Mouse (Mus musculus): ENCODE results near the gene Kif13a. TPM values are rescaled to one million over a fixed set of nuclear protein-coding genes. Genes with fewer than 3 reads are reported as not detected.

Gene Kif13a
- polyA plus RNA-seq, 1 experiment = 17.4 TPM

GRCm38 (mm10) chr13:46886497-46887261 lies 43.0 kb downstream of the Kif13a start:
- TF ChIP-seq POLR2A (IDR thresholded peaks at IDR 0.05; ENCODE audit: low read depth, low read length) = no peak
- TF ChIP-seq CTCF (conservative IDR thresholded peaks at IDR 0.05; ENCODE audit: insufficient read depth, insufficient read length, low read depth, low read length) = no peak

GRCm38 (mm10) chr13:46885759-46886060 lies 44.0 kb downstream of the Kif13a start:
- H3K27ac ChIP-seq (ENCODE audit: insufficient read depth, low read depth, low read length) = no peak overlapping the region
- H3K27me3 ChIP-seq (replicated peaks; ENCODE audit: control insufficient read depth, insufficient read depth, low read length) = no peaks in the 10 kb centered on the region
- TF ChIP-seq CTCF (conservative IDR thresholded peaks at IDR 0.05; ENCODE audit: insufficient read depth, insufficient read length, low read depth, low read length) (no peak), POLR2A (IDR thresholded peaks at IDR 0.05; ENCODE audit: low read depth, low read length) (no peak)
- H3K36me3 ChIP-seq (ENCODE audit: control insufficient read depth, insufficient read depth, low read length) = no peaks in the 10 kb centered on the region
- H3K4me3 ChIP-seq (ENCODE audit: insufficient read depth, low read depth, low read length) = no peak overlapping the region
- DNase-seq = no peak
- H3K4me1 ChIP-seq (ENCODE audit: control insufficient read depth, insufficient read depth, low read length) = no peaks in the 10 kb centered on the region
- 48% methylated on average over 5 of the region's 5 CpGs for WGBS

More at GRCm38 (mm10) chr13:46886497-46887261, 43.0 kb downstream of the Kif13a start:
- no peaks in the 10 kb centered on the region for H3K36me3 ChIP-seq (ENCODE audit: control insufficient read depth, insufficient read depth, low read length)
- H3K4me3 ChIP-seq (ENCODE audit: insufficient read depth, low read depth, low read length) = no peak overlapping the region
- DNase-seq = no peak
- WGBS = 92% methylated on average over 10 of the region's 10 CpGs
- no peak overlapping the region for H3K27ac ChIP-seq (ENCODE audit: insufficient read depth, low read depth, low read length)
- no peaks in the 10 kb centered on the region for H3K27me3 ChIP-seq (replicated peaks; ENCODE audit: control insufficient read depth, insufficient read depth, low read length)
- H3K4me1 ChIP-seq (ENCODE audit: control insufficient read depth, insufficient read depth, low read length) = no peaks in the 10 kb centered on the region

GRCm38 (mm10) chr13:46884898-46885758 lies 44.5 kb downstream of the Kif13a start:
- H3K4me1 ChIP-seq (ENCODE audit: control insufficient read depth, insufficient read depth, low read length) = no peaks in the 10 kb centered on the region
- no peak overlapping the region for H3K4me3 ChIP-seq (ENCODE audit: insufficient read depth, low read depth, low read length)
- no peaks in the 10 kb centered on the region for H3K27me3 ChIP-seq (replicated peaks; ENCODE audit: control insufficient read depth, insufficient read depth, low read length)
- no peak overlapping the region for H3K27ac ChIP-seq (ENCODE audit: insufficient read depth, low read depth, low read length)
- no peaks in the 10 kb centered on the region for H3K36me3 ChIP-seq (ENCODE audit: control insufficient read depth, insufficient read depth, low read length)
- WGBS = 39% methylated on average over 26 of the region's 26 CpGs
- DNase-seq = peak; percentile 26
- no peak for TF ChIP-seq POLR2A (IDR thresholded peaks at IDR 0.05; ENCODE audit: low read depth, low read length)
- TF ChIP-seq CTCF (conservative IDR thresholded peaks at IDR 0.05; ENCODE audit: insufficient read depth, insufficient read length, low read depth, low read length) = no peak

GRCm38 (mm10) chr13:46883976-46884375 lies 45.7 kb downstream of the Kif13a start:
- H3K27me3 ChIP-seq (replicated peaks; ENCODE audit: control insufficient read depth, insufficient read depth, low read length) = no peaks in the 10 kb centered on the region
- H3K4me3 ChIP-seq (ENCODE audit: insufficient read depth, low read depth, low read length) = no peak overlapping the region
- H3K27ac ChIP-seq (ENCODE audit: insufficient read depth, low read depth, low read length) = 0 out of 2 replicates have a peak overlapping the region, but pooled peaks have one; percentile 44
- no peaks in the 10 kb centered on the region for H3K36me3 ChIP-seq (ENCODE audit: control insufficient read depth, insufficient read depth, low read length)
- TF ChIP-seq CTCF (conservative IDR thresholded peaks at IDR 0.05; ENCODE audit: insufficient read depth, insufficient read length, low read depth, low read length) (no peak), POLR2A (IDR thresholded peaks at IDR 0.05; ENCODE audit: low read depth, low read length) (no peak)
- H3K4me1 ChIP-seq (ENCODE audit: control insufficient read depth, insufficient read depth, low read length) = no peaks in the 10 kb centered on the region
- no peak for DNase-seq
- 83% methylated on average over 3 of the region's 3 CpGs for WGBS

GRCm38 (mm10) chr13:46883381-46883780 lies 46.3 kb downstream of the Kif13a start:
- Histone ChIP-seq H3K36me3 (ENCODE audit: control insufficient read depth, insufficient read depth, low read length) (no peaks in the 10 kb centered on the region), H3K27ac (ENCODE audit: insufficient read depth, low read depth, low read length) (peak overlapping the region; percentile 44; the same call in 1 of the 2 replicates)
- no peak for TF ChIP-seq CTCF (conservative IDR thresholded peaks at IDR 0.05; ENCODE audit: insufficient read depth, insufficient read length, low read depth, low read length)
- no peak for TF ChIP-seq POLR2A (IDR thresholded peaks at IDR 0.05; ENCODE audit: low read depth, low read length)

GRCm38 (mm10) chr13:46880736-46881135 lies 48.9 kb downstream of the Kif13a start:
- no peaks in the 10 kb centered on the region for H3K27me3 ChIP-seq (replicated peaks; ENCODE audit: control insufficient read depth, insufficient read depth, low read length)
- 78% methylated on average over 14 of the region's 14 CpGs for WGBS
- DNase-seq = no peak
- no peak overlapping the region for H3K4me3 ChIP-seq (ENCODE audit: insufficient read depth, low read depth, low read length)
- no peak for TF ChIP-seq POLR2A (IDR thresholded peaks at IDR 0.05; ENCODE audit: low read depth, low read length)
- no peak for TF ChIP-seq CTCF (conservative IDR thresholded peaks at IDR 0.05; ENCODE audit: insufficient read depth, insufficient read length, low read depth, low read length)
- H3K36me3 ChIP-seq (ENCODE audit: control insufficient read depth, insufficient read depth, low read length) = no peaks in the 10 kb centered on the region
- H3K4me1 ChIP-seq (ENCODE audit: control insufficient read depth, insufficient read depth, low read length) = 0 out of 2 replicates have a peak, but pooled peaks cover 3% of the 10 kb centered on the region
- H3K27ac ChIP-seq (ENCODE audit: insufficient read depth, low read depth, low read length) = no peak overlapping the region

More at GRCm38 (mm10) chr13:46883381-46883780, 46.3 kb downstream of the Kif13a start:
- Histone ChIP-seq H3K4me3 (ENCODE audit: insufficient read depth, low read depth, low read length) (no peak overlapping the region), H3K27me3 (replicated peaks; ENCODE audit: control insufficient read depth, insufficient read depth, low read length) (no peaks in the 10 kb centered on the region), H3K4me1 (ENCODE audit: control insufficient read depth, insufficient read depth, low read length) (no peaks in the 10 kb centered on the region)
- DNase-seq = peak; percentile 82
- 50% methylated on average over 10 of the region's 10 CpGs for whole genome bisulfite sequencing

GRCm38 (mm10) chr13:46880243-46880642 lies 49.4 kb downstream of the Kif13a start:
- H3K27me3 ChIP-seq (replicated peaks; ENCODE audit: control insufficient read depth, insufficient read depth, low read length) = no peaks in the 10 kb centered on the region
- WGBS = 90% methylated on average over 6 of the region's 6 CpGs
- no peaks in the 10 kb centered on the region for H3K36me3 ChIP-seq (ENCODE audit: control insufficient read depth, insufficient read depth, low read length)
- no peak overlapping the region for H3K4me3 ChIP-seq (ENCODE audit: insufficient read depth, low read depth, low read length)
- 0 out of 2 replicates have a peak, but pooled peaks cover 3% of the 10 kb centered on the region for H3K4me1 ChIP-seq (ENCODE audit: control insufficient read depth, insufficient read depth, low read length)
- DNase-seq = no peak
- no peak overlapping the region for H3K27ac ChIP-seq (ENCODE audit: insufficient read depth, low read depth, low read length)
- TF ChIP-seq CTCF (conservative IDR thresholded peaks at IDR 0.05; ENCODE audit: insufficient read depth, insufficient read length, low read depth, low read length) = no peak
- no peak for TF ChIP-seq POLR2A (IDR thresholded peaks at IDR 0.05; ENCODE audit: low read depth, low read length)
